Comparison of ENCODE assay signal across 25 mouse cellular contexts in the genomic region with DNA sequence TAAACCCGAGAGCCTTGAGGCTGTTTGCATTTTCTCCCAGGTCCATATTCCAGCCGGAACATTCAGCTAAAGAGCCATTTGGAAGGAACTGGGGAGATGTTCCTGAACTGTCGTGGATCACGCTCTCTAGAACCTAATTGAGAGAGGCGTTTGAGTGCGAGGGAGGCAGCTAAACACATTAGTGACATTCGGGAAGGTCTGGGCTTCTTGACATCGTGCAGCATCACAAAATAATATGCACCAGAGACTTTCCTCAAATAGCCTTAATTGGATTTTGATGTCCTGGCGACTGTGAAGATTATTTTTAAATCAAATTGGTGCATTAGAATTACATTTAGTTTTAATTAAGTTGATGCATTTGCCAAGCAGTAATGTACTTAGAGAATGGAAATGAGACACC.
DNase-seq lines count a peak whose midpoint lies in the region; ATAC-seq and TF ChIP-seq lines count a peak whose summit lies in the region.
"Had no signal": no experiment of that assay in that cellular context is flagged by ENCODE, and none has a peak within 500 bp of the region (broad histone marks: within the 10 kb centered on the region; RNA-seq: fewer than 3 reads in every experiment).

No protein-coding gene starts in this region.

- H3K27ac ChIP-seq in midbrain, embryonic 14.5 days (replicated peaks; ENCODE audit: low read depth, low read length), result no peak overlapping the region
- H3K27ac ChIP-seq in midbrain, embryonic 11.5 days (ENCODE audit: low read depth, low read length), result no peak overlapping the region
- no peak overlapping the region for H3K27ac ChIP-seq in forebrain, embryonic 15.5 days (replicated peaks)
- H3K27ac ChIP-seq: embryonic facial prominence, embryonic 15.5 days; heart, embryonic 10.5 days; kidney, embryonic 15.5 days; limb, embryonic 15.5 days; liver, embryonic 14.5 days; lung, embryonic 15.5 days had no signal

- intact Hi-C loops in left cerebral cortex, postnatal 25 days (cut with DNase I), result no loop called here

- no peaks in the 10 kb centered on the region for H3K36me3 ChIP-seq in midbrain, embryonic 14.5 days (ENCODE audit: control insufficient read depth, insufficient read depth, low read length)
- H3K36me3 ChIP-seq in midbrain, embryonic 11.5 days (ENCODE audit: control insufficient read depth, insufficient read depth, low read length), result no peaks in the 10 kb centered on the region
- H3K36me3 ChIP-seq in forebrain, embryonic 15.5 days, result no peaks in the 10 kb centered on the region
- H3K36me3 ChIP-seq: embryonic facial prominence, embryonic 15.5 days; heart, embryonic 10.5 days; kidney, embryonic 15.5 days; limb, embryonic 15.5 days; lung, embryonic 15.5 days had no signal

- H3K4me1 ChIP-seq in midbrain, embryonic 14.5 days (ENCODE audit: control insufficient read depth, insufficient read depth, low read length), result 0 out of 2 replicates have a peak, but pooled peaks cover 3% of the 10 kb centered on the region
- no peaks in the 10 kb centered on the region for H3K4me1 ChIP-seq in midbrain, embryonic 11.5 days (ENCODE audit: control insufficient read depth, insufficient read depth, low read length)
- H3K4me1 ChIP-seq in forebrain, embryonic 15.5 days, result no peaks in the 10 kb centered on the region
- H3K4me1 ChIP-seq: embryonic facial prominence, embryonic 15.5 days; heart, embryonic 10.5 days; kidney, embryonic 15.5 days; limb, embryonic 15.5 days; lung, embryonic 15.5 days; megakaryocyte, embryonic 14.5 days had no signal

- no peak overlapping the region for H3K9ac ChIP-seq in midbrain, embryonic 14.5 days (replicated peaks; ENCODE audit: low read length)
- no peak overlapping the region for H3K9ac ChIP-seq in midbrain, embryonic 11.5 days (ENCODE audit: low read length)
- no peak overlapping the region for H3K9ac ChIP-seq in forebrain, embryonic 15.5 days (replicated peaks)
- H3K9ac ChIP-seq: embryonic facial prominence, embryonic 15.5 days; kidney, embryonic 15.5 days; limb, embryonic 15.5 days; liver, embryonic 14.5 days; lung, embryonic 15.5 days had no signal

- no peaks in the 10 kb centered on the region for H3K27me3 ChIP-seq in midbrain, embryonic 14.5 days (ENCODE audit: control insufficient read depth, insufficient read depth, low read length)
- H3K27me3 ChIP-seq in midbrain, embryonic 11.5 days (ENCODE audit: control insufficient read depth, insufficient read depth, low read length), result no peaks in the 10 kb centered on the region
- H3K27me3 ChIP-seq in forebrain, embryonic 15.5 days, result no peaks in the 10 kb centered on the region
- H3K27me3 ChIP-seq: embryonic facial prominence, embryonic 15.5 days; kidney, embryonic 15.5 days; limb, embryonic 15.5 days; lung, embryonic 15.5 days; megakaryocyte, embryonic 14.5 days; Patski had no signal

- ATAC-seq in midbrain, embryonic 14.5 days (ENCODE audit: low FRiP score, low TSS enrichment), result no peak
- no peak for ATAC-seq in midbrain, embryonic 11.5 days (ENCODE audit: low FRiP score)
- no peak for ATAC-seq in forebrain, embryonic 15.5 days (replicated peaks)
- ATAC-seq: forebrain, embryonic 14.5 days; midbrain, embryonic 16.5 days; Patski had no signal

- peak; percentile 17 for DNase-seq in adrenal gland, postnatal 14 days
- DNase-seq in adrenal gland, postnatal 4 days (ENCODE audit: low spot score in 2 of 2), result no peak
- DNase-seq in midbrain, embryonic 14.5 days, result peak; percentile 27
- no peak for DNase-seq in midbrain, embryonic 11.5 days (ENCODE audit: low spot score, missing footprints)
- DNase-seq in brain, embryonic 14.5 days (ENCODE audit: low read depth), result peak; percentile 50
- no peak for DNase-seq in left cerebral cortex, postnatal 25 days (ENCODE audit: low spot score in 2 of 2)
- DNase-seq: cerebellum, adult 8-10 months; cerebellum, postnatal 36 days; kidney, adult 11 months; kidney, postnatal 36 days; left cerebral cortex, postnatal 4 days; lung, postnatal 36 days; right cerebral cortex, postnatal 25 days; spleen, adult 18-20 months had no signal

- no peak overlapping the region for H3K4me2 ChIP-seq in midbrain, embryonic 14.5 days (ENCODE audit: low read length)
- no peak overlapping the region for H3K4me2 ChIP-seq in midbrain, embryonic 11.5 days
- no peak overlapping the region for H3K4me2 ChIP-seq in forebrain, embryonic 15.5 days (replicated peaks)
- H3K4me2 ChIP-seq: embryonic facial prominence, embryonic 15.5 days; kidney, embryonic 15.5 days; limb, embryonic 15.5 days; lung, embryonic 15.5 days had no signal

- no peak for TF ChIP-seq POLR2A in brain, embryonic 14.5 days (IDR thresholded peaks at IDR 0.05; ENCODE audit: borderline replicate concordance, extremely low read depth, insufficient read depth, insufficient read length, poor library complexity, severe bottlenecking)

- 48% methylated on average over 9 of the region's 9 CpGs for WGBS in midbrain, embryonic 14.5 days
- 79% methylated on average over 9 of the region's 9 CpGs for WGBS in midbrain, embryonic 11.5 days
- 59% methylated on average over 9 of the region's 9 CpGs for WGBS in forebrain, embryonic 15.5 days

- H3K4me3 ChIP-seq in midbrain, embryonic 14.5 days (replicated peaks; ENCODE audit: low read depth, low read length), result no peak overlapping the region
- H3K4me3 ChIP-seq in midbrain, embryonic 11.5 days (ENCODE audit: low read depth, low read length), result no peak overlapping the region
- H3K4me3 ChIP-seq in forebrain, embryonic 15.5 days, result no peak overlapping the region
- H3K4me3 ChIP-seq: embryonic facial prominence, embryonic 15.5 days; heart, embryonic 10.5 days; kidney, embryonic 15.5 days; limb, embryonic 15.5 days; lung, embryonic 15.5 days; megakaryocyte, embryonic 14.5 days had no signal

- TF ChIP-seq CTCF in brain, embryonic 14.5 days (IDR thresholded peaks at IDR 0.05; ENCODE audit: borderline replicate concordance, extremely low read depth, insufficient read depth, insufficient read length), result no peak

- H3K9me3 ChIP-seq in midbrain, embryonic 14.5 days (ENCODE audit: control insufficient read depth, low read length), result no peaks in the 10 kb centered on the region
- no peaks in the 10 kb centered on the region for H3K9me3 ChIP-seq in midbrain, embryonic 11.5 days (ENCODE audit: control insufficient read depth, low read length)
- no peaks in the 10 kb centered on the region for H3K9me3 ChIP-seq in forebrain, embryonic 15.5 days
- H3K9me3 ChIP-seq: embryonic facial prominence, embryonic 15.5 days; heart, embryonic 10.5 days; kidney, embryonic 15.5 days; limb, embryonic 15.5 days; lung, embryonic 15.5 days had no signal

Comparison
In these comparisons a context has a peak if more than half of its experiments do, and no peak if none do; other contexts are left out.
1. DNase-seq: peak in adrenal gland, postnatal 14 days (single experiment), midbrain, embryonic 14.5 days (single experiment) and brain, embryonic 14.5 days (single experiment); none in adrenal gland, postnatal 4 days (0 of 2), midbrain, embryonic 11.5 days (single experiment) and left cerebral cortex, postnatal 25 days (0 of 2).